ENCODE assay signal across 8 mouse cellular contexts in genomic region chr17:86145079-86145951, GRCm38 (mm10). TPM values are rescaled to one million over a fixed set of nuclear protein-coding genes. Genes with fewer than 3 reads are reported as not detected.
DNase-seq lines count a peak whose midpoint lies in the region; ATAC-seq and TF ChIP-seq lines count a peak whose summit lies in the region.

Srbd1 (minus strand) TSS chr17:86145175.

- peak within 1 kb of the TSS; percentile 77 for H3K9ac ChIP-seq in embryonic facial prominence, embryonic 14.5 days (ENCODE audit: low read depth, low read length)

- H3K4me1 ChIP-seq in bone marrow, adult 2 months (ENCODE audit: control insufficient read depth, insufficient read depth, low read length), result no peaks in the 10 kb centered on the region; the same call in 1 of the 2 replicates
- peaks cover 9% of the 10 kb centered on the region for H3K4me1 ChIP-seq in embryonic facial prominence, embryonic 14.5 days (ENCODE audit: control insufficient read depth, insufficient read depth, low read length)

- DNase-seq in B cell, adult 2 months, result peak; percentile 89
- DNase-seq in embryonic facial prominence, embryonic 14.5 days (ENCODE audit: low spot score), result peak; percentile 96
- peak; percentile 77 to 91 for DNase-seq in heart, adult 9 months (ENCODE audit: low spot score in 2 of 2)
- peak; percentile 95 for DNase-seq in kidney, adult 9 months
- peak; percentile 96 for DNase-seq in liver
- peak; percentile 87 to 90 for DNase-seq in spleen, postnatal 36 days (ENCODE audit: low spot score in 2 of 2)

- peak within 1 kb of the TSS; percentile 99 for H3K4me3 ChIP-seq in bone marrow, adult 2 months (replicated peaks; ENCODE audit: control insufficient read depth, low read depth, low read length)
- H3K4me3 ChIP-seq in embryonic facial prominence, embryonic 14.5 days (ENCODE audit: low read depth, low read length), result peak within 1 kb of the TSS; percentile 63

- WGBS in bone marrow, adult 2 months, result 6% methylated on average over 31 of the region's 45 CpGs
- 3% methylated on average over 24 of the region's 45 CpGs for WGBS in embryonic facial prominence, embryonic 14.5 days

- H3K27ac ChIP-seq in bone marrow, adult 2 months (ENCODE audit: control insufficient read depth, insufficient read depth, low read depth, low read length, poor library complexity), result peak within 1 kb of the TSS; percentile 62
- H3K27ac ChIP-seq in embryonic facial prominence, embryonic 14.5 days (replicated peaks; ENCODE audit: low read depth, low read length), result peak within 1 kb of the TSS; percentile 29; the same call in 1 of the 2 replicates

- TF ChIP-seq POLR2A in bone marrow, adult 2 months (IDR thresholded peaks at IDR 0.05; ENCODE audit: borderline replicate concordance, control insufficient read depth, low read depth, low read length), result peak; percentile 13; the same call in 1 of the 2 replicates

- peaks cover 6% of the 10 kb centered on the region; the same call in 1 of the 2 replicates for H3K36me3 ChIP-seq in embryonic facial prominence, embryonic 14.5 days (ENCODE audit: control insufficient read depth, insufficient read depth, low read length)

- peak; percentile 96 for ATAC-seq in embryonic facial prominence, embryonic 14.5 days (ENCODE audit: low read depth)
- ATAC-seq in monocyte, adult 5-6 weeks (replicated peaks; ENCODE audit: insufficient number of reproducible peaks, low FRiP score, low TSS enrichment, poor library complexity, severe bottlenecking), result peak; percentile 75

- peak within 1 kb of the TSS; percentile 93 for H3K4me2 ChIP-seq in embryonic facial prominence, embryonic 14.5 days (ENCODE audit: low read depth, low read length)

- TF ChIP-seq CTCF in bone marrow, adult 2 months (IDR thresholded peaks at IDR 0.05; ENCODE audit: control insufficient read depth, insufficient read depth, low read length), result no peak

- H3K27me3 ChIP-seq in embryonic facial prominence, embryonic 14.5 days (replicated peaks; ENCODE audit: control insufficient read depth, insufficient read depth, low read length), result no peaks in the 10 kb centered on the region

- H3K9me3 ChIP-seq in embryonic facial prominence, embryonic 14.5 days (ENCODE audit: control insufficient read depth, low read length), result no peaks in the 10 kb centered on the region

RNA-seq across cellular contexts. Expression of gene Srbd1, which starts in this region (rescaled TPM):
- 7.7 and 11.7 TPM in 2 replicates for polyA plus RNA-seq in bone marrow, adult 2 months (2011; ENCODE audit: insufficient read depth, insufficient read length, low replicate concordance, missing spikeins)
- 8.8 and 9.3 TPM in 2 replicates for polyA plus RNA-seq in embryonic facial prominence, embryonic 14.5 days (2014; fragmentation: Nextera tagmentation; extraction: Ambion mirVana)
- 17.4 to 29.5 TPM (median 26.5 TPM) in 3 replicates for total RNA-seq in monocyte, adult 5-6 weeks (2017)

Comparison
In these comparisons a context has a peak if more than half of its experiments do, and no peak if none do; other contexts are left out.
1. Peak in every context shown above with its lines: DNase-seq, ATAC-seq, H3K4me3 ChIP-seq and H3K27ac ChIP-seq.